Mouse (Mus musculus): ENCODE measurements around the gene Itga9.

GRCm38 (mm10) chr9:118944388-118944787, 337.9 kb downstream of the Itga9 start:
- TF ChIP-seq CTCF (IDR thresholded peaks at IDR 0.05; ENCODE audit: low read depth) (no peak), EP300 (IDR thresholded peaks at IDR 0.05; ENCODE audit: low read depth) (no peak)

Measured in liver, embryonic 14.5 days (tissue).